Mouse (Mus musculus) gastrocnemius, postnatal 10 days (tissue): ENCODE results near the gene Slc28a2. TPM values are rescaled to one million over a fixed set of nuclear protein-coding genes. Genes with fewer than 3 reads are reported as not detected.
A peak's percentile ranks its signal among the peaks of the same experiment; 100 is the strongest.
"Not testable (repeated sequence)": the region's sequence is repeated elsewhere in the genome, so short reads cannot be mapped to it uniquely, and the experiment has no call there.

ENCODE experiments used
- DNase-seq: peaks from one replicate; pipeline ENCODE4 v3.0.0; 2021; ENCODE audit warnings: mixed read lengths
- long read RNA-seq, 2 experiments: library from polyadenylated mRNA; stranded (forward); transcript quantifications; one replicate each; pipeline ENCODE4 v2.0.0; 2021
- total RNA-seq, 2 experiments: library from RNA; stranded (reverse); gene quantifications; 2 replicates each; pipeline ENCODE4 v1.2.3; 2021

Gene Slc28a2
- total RNA-seq = 10 to 100 TPM in 1 of 2 experiments, 1 to 10 TPM in 1; 7.0 to 11.4 TPM
- long read RNA-seq, experiment 1, transcript Slc28a2-202 (18 exons, 2,836 nt) = major isoform, 8 of 22 reads
- long read RNA-seq, experiment 1, transcript Slc28a2-201 (18 exons, 3,852 nt) = minor isoform, 6 of 22 reads
- long read RNA-seq, experiment 1, partial matches to known transcripts = 0 of 22 reads
- long read RNA-seq, experiment 1, other reads (novel, unspliced or antisense) = 8 of 22 reads
- long read RNA-seq, experiment 2, partial matches to known transcripts = 2 of 10 reads
- long read RNA-seq, experiment 2, other reads (novel, unspliced or antisense) = 4 of 10 reads

DNA sequence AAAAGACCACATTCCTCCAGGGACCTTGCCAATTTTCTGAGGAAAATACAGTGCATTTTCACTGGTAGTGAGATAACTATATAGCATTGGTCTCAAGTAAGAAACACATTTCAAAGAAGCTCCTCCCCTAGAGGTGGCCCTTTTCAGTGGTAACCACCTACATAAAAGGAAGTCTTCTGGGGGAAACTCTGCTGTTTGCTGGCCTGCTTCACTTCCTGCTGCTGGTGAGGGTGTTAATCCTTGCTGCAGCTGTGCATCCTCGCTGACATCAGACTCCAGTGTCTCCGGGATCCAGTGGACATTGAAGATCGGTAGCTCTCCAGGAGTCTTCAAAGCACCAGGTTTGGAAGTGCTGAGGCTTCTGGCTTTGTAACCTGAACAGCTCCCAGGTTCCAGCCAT is at the start of gene Slc28a2:
Gene Slc28a2, plus strand, starts transcription at position 278 of the 400 bp plus-strand sequence.
- DNase-seq = not testable (repeated sequence)

DNA sequence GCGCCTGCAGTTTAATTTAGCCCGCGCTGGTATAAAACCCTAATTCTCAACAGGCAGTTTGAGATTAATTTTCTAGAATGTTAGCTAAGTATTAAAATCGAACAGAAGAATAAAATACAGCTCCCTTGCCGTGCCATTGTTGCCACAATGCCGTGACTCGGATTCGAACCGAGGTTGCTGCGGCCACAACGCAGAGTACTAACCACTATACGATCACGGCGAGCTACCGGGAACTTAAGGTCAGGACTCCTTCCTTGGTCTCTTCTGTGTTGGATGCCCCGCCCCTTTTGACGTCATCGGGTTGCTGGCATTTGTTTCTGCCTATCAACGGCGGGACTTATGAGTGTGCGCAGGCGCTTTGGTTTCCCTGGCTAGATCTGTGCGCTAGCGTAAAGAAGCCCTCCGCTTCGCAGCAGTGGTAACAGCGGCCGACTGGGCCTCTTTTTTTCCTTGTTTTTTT is 49.0 kb upstream of the Slc28a2 start:
- peak; percentile 97 for DNase-seq

DNA sequence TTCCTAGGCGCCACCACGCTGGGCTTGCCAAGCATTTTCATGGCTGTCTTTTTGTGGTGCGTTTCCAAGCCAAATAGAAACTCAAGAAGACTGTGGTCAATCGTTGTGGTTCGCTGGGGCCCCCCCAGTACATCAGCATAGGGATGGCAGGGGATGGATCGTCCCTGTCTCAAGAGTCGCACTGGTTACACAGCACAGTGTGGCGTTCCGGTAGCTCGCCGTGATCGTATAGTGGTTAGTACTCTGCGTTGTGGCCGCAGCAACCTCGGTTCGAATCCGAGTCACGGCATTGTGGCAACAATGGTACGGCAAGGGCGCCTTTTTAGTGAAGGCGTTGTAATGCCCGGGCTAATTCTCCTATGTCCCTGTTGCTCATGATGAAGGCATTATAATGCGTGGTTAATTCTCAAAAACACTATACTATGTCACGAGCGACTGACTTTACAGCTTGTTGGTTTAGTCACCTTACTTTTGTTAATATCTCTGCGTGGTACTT is 48.5 kb upstream of the Slc28a2 start:
- DNase-seq = peak; percentile 60

DNA sequence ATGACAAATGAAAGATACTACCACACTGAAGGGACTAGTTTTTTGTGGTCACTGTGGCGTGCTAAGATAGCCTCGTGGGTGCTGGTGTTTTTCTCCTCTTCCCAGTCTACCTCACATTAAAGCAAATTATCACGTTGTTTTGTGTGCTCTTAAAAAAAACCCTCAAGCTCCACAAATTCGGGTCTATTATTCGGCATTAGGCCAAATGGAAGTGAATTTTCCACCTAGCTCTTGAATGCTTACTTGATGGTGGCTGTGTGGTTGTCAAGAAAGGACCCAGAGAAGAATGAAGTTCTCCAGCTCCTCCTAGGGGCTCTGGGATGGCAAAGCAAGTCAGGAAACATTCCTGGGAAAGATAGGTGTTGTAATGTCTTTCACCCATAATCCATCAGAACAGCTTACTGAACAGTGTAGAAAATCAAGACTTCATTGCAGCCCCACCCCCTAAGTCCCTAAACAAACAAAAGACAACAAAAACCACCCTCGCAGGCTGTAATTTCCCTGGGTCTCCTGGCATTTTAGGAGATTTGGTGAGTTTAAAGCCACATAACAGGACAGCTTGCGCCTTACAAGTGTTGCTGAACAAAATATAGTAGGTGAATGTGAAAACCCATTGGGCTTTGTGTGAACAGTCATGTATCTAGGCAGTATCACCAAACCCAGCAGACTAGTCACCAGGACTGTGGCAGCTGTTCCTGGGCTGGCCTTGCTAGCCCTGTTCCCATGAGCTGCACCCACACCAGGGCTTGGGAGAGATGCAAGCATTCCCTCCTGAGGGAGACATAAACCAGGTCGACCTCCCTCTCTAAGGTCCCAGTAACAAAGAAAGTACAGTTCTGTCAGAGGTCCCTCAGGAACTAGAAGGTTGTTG is 47.6 kb upstream of the Slc28a2 start:
- no peak for DNase-seq

DNA sequence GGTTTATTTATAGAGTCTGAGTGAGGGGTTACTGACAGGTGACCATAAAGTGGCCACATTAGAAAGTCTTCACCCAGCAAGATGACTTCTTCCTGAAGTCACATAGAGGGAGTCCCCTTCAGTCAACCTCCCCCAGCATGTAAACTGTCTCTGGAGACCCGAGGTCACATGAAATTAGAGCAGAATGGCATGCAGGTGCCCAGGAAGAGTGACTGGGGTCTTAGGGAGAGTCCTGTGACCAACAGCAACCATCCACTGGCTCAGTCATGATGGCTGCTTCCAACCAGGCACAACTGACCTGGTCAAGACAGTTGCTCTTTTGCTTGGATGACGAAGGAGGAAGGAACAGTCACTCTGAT is 47.0 kb upstream of the Slc28a2 start:
- no peak for DNase-seq

DNA sequence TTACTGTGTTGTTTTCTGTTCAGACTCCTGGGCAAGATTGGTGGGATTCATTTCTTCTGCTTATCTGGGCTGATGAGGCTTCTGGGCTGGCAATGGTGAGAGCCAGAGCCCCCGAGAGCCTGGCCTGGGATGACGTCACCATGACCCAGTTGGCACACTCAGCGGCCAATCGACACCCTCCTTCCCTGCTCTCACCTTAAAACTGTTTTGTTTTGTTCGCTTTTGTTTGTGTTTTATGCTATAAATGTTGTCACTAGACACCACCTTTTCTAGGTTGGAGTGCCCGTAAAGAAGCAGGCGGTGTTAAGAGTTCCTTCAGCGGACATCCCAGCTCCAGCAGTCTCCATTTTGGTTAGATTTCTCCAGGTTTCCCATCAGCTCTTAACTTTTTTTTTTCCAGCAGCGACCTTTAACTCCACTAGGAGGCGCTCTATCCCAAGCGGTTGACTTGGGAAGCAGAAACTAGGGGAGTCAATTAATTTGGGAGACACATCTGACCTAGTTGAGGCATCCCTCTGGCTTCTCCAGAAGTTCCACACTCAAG is 45.4 kb upstream of the Slc28a2 start:
- DNase-seq = peak; percentile 45

DNA sequence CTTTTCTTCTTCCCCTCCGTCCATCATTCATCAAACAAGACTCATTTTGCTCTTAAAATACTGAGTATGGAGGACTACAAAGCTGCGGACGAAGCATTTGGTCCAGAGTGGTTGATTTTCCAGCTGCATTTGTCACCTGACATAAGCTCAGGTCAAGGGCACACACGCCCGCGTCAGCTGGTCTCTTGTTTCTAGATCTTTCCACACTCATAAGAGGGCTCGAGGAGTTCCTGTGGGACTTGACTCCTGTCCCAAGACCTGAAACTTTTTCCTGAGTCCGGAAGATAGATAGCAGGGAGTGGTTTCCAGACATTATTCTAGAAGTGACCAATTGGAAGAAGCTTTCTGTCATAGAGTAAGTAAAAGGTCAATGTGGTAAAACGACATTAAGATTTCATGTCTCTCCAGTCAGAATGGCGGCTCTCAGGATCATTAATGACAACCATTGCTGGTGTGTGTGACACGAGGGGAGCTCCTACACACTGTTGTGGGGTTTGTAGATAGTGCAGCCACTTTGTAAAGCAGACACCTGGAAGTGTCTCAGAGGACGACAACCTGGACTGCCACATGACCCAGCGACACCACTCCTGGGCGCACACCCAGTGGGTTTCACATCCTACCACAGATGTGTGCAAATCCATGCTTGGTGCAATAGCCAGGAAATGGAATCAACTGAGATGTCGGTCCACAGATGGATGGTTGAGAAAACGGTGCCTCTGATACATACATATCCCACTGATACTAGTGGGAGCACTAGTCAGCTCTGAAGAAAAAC is 44.8 kb upstream of the Slc28a2 start:
- DNase-seq = no peak

DNA sequence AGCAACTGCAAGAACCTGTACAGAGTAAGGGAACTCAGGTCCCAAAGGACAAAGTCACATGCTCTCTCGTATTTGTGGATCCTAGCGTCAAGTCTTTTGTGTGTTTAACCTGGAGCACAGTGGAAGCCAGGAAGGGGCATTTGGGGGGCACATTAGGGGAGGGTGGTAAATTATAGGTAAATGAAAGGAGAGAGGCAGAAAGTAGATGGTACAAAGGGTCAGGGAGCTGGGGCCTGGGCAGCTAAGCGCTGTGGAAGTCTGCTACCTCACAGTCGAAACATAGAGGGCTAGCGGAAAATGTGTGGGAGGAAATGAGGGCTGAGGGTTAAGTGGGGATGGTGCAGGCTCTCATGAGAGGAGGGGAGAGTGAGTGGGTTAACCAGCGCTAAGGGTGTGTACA is 44.2 kb upstream of the Slc28a2 start:
- no peak for DNase-seq

DNA sequence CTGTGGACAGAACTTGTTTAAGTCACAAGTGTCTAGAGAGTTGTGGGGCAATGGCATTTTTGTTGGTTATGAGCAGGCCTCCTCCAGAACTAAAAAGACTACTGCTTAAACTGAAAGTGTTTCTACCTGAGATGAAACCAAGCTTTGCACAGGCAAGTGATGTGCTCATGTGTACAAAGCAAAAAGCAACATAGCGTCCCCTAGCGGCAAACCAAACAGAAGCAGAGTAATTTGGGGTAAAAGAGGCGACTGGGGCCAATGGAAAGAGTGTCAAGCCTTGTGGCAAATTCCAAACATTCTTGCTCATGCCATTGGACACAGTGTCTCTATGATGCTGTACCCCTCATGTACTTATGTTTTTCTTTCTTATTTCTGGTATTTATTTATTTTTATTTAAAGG is 41.2 kb upstream of the Slc28a2 start:
- no peak for DNase-seq

DNA sequence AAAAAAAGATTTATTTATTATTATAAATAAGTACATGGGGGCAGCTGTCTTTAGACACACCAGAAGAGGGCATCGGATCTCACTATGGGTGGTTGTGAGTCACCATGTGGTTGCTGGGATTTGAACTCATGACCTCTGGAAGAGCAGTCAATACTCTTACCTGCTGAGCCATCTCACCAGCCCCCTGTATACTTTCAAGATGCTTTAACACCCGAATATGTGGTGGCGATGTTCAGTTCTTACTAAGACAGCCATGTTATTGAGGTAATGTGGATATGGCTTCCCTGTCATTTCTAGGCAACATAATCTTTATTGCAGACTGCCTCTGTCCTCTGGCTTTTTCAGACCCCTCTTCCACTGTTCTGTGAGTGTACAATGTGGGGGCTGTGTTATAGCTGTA is 39.1 kb upstream of the Slc28a2 start:
- not testable (repeated sequence) for DNase-seq

DNA sequence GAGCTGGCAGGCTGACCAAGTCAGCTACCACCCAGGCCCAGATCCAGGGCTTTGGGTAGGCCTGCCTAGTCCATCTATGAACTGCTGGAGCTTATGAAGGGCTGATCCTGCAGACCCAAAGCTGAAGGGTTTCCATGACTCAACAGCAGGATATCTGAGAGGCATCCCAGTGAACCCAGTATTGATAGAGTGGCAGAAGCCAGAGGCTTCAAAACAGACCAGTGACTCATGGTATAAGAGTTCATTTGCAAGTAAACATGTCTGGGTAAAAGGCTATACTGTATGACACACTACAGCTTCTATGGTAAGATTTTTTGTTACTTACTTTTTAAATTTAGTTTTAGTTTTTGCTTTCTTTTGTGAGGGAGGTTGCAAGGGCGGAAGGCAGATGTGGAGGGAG is 30.1 kb upstream of the Slc28a2 start:
- DNase-seq = no peak

DNA sequence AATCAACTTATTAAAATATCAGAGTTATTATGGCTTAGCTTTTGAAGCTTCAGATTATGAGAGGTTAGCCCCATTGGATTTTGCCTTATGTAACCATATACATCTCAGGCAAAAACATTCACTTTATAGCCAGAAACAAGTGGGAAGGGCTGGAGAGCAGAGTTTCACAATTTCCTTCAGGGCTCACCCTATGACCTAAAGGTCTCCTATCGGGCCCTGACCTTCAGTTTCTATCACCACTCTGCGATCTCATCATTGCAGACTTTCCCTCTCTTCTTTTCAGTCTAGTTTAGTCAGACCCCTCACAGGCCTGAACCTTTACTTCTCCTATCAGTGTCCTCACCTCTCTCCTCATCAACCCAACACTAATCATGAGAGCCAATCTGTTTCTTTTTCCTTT is 18.7 kb upstream of the Slc28a2 start:
- DNase-seq = no peak

DNA sequence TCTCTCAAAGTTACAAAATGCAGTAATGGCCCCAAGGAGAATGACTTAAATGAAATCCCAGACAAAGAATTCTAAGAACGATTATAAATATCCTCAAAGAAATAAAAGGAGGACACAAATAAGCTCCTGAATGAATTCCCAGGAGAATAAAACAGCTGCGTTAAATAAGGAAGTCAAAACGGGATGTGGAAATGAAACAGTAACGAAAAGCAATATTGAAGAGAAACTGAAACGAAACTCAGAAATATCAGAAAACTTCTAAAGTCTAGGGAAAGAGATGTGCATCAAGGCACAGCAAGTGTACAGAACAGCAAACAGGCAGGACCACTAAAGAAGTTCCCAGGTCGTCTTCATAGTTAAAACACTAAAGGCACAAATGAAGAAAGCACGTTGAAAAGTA is 17.3 kb upstream of the Slc28a2 start:
- no peak for DNase-seq

DNA sequence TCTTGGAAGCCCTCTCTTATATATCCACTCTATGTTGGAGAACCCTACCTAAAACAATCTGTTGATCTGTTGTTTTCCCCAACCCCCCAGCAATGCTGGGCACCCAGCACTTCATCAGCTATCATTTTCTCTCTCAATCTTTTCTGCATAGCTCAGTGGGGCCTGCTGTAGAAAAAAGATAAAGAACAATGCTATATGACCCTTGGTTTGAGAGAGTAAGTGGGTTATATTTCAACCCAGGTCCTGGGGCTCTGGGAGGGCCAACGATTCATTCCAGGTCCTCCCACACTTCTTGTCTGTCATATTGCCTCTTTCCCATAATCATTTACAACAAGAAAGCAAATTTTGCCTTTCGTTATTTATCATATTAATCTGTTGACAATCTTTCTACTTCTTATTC is 368 bp downstream of the Slc28a2 start:
- not testable (repeated sequence) for DNase-seq

DNA sequence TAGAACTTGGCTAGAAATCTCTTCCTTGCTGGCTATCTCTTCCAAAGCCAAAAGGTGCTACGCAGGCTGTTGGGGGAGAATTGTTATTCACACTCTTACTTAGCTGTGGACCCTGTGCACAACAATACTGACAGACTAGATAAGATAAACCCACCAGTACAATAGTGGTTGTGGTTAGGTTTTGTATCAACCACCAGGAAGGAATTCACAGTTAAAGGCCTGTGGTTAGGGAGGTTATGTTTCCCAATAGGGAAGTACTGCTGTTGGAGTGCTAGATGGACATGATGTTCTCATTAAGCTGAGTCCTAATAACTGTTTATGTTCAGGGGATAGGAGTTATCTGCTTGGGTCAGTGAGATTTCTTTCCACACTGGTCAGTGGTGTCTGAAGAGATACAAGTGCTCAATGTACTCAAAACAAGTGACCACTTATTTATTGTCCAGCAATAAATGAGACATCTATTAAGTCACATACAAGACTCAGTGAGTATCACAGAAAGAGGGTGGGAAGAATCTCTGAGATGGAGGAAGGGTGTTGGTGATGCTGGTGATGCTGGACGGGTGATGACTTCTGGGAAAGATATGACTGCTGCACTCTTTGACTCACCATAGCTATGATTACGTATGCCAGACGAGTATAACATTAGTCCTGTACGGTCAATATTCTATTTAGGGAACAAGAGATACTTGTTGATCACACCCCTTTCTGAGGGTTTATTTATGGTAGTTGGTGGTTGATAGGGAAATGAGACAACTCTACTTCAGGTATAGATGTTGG is 12.6 kb downstream of the Slc28a2 start:
- DNase-seq = not testable (repeated sequence)

DNA sequence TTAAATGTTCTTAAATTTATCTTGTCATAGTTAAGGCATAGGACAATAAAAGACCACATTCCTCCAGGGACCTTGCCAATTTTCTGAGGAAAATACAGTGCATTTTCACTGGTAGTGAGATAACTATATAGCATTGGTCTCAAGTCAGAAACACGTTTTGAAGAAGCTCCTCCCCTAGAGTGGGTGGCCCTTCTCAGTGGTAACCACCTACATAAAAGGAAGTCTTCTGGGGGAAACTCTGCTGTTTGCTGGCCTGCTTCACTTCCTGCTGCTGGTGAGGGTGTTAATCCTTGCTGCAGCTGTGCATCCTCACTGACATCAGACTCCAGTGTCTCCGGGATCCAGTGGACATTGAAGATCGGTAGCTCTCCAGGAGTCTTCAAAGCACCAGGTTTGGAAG is 14.2 kb downstream of the Slc28a2 start:
- DNase-seq = not testable (repeated sequence)

DNA sequence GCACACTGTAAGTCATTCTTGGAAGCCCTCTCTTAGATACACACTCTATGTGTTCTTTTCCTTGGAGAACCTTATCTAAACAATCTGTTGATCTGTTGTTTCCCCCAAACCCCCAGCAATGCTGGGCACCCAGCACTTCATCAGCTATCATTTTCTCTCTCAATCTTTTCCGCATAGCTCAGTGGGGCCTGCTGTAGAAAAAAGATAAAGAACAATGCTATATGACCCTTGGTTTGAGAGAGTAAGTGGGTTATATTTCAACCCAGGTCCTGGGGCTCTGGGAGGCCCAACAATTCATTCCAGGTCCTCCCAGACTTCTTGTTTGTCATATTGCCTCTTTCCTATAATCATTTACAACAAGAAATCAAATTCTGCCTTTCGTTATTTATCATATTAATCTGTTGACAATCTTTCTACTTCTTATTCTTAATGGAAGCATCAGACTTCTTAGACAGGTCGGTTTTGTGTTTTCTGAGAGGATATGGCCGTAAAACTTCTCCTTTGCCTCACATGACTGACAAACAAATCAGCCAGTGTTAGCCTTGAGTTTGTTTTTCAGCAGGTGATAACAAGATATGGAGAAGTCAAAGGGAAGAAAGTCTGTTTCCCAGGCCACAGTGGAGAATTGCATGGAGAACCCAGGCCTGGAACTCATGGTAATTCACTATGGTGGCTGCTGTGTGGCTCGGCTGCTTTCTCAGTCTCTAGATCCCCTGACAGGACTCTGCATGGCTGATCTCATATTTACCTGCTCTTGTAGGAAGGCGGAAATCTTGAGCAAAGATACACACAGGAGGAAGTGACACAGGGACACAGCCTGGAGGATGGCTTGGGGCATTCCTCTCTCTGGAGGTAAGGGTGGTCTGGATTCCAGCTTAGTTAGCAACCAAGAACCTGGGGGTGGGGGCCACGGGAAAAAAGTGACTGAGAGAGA is 15.0 kb downstream of the Slc28a2 start:
- no peak for DNase-seq

DNA sequence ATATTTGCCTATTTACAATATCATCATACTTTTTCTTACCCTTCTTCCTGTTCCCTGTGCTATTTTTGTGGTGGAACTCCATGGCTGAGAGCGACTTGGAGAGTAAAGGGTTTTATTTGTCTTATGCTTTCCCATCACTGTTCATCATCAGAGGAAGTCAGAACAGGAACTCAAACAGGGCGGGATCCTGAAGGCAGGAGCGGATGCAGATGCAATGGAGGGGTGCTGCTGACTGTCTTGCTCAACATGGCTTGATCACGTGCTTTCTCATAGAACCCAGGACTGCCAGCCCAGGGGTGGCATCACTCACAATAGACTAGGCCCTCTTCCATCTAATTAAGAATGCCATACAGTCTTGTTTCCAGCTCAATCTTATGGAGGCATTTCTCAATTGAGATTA is 24.1 kb downstream of the Slc28a2 start:
- no peak for DNase-seq

DNA sequence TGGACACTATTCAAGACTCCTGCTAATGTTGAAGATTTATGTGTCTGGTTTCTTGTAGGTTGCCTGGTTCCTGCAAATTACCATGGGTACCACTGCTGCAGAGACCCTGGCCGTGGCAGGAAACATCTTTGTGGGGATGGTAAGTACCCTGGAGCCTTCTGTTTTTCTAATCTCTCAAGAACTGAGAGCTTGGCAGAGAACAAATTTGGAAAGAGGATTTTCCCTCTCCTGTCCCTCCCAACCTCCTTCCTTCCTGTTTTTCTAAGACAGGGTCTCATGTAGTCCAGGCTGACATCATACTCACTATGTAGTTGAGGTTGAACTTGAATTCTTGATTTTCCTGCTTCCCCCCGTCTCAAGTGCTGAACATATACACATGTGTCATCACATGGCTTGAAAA is 26.1 kb downstream of the Slc28a2 start:
- DNase-seq = no peak

DNA sequence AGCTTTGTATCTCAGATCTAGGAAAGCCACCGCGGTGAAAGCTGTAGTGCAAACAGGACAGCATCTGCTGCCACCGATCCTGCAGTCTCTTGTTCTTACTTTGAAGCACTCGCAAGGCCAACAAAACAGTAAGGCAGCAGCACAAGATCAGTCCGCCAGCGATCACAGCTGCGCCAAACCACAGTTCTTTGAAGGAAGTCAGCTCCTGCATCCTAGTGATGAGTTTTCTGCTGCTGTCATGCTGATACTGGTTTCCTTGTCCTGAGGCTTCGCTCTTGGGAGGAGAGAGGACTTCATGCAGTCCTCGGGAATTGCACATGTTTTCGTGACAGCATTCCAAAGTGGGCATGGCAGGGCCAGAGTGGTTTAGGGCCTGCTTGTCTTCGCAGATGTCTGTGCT is 40.6 kb downstream of the Slc28a2 start:
- peak; percentile 10 for DNase-seq
